Mouse (Mus musculus) neural tube, embryonic 12.5 days (tissue): ENCODE data around the gene Aplp1. TPM values are rescaled to one million over a fixed set of nuclear protein-coding genes. Genes with fewer than 3 reads are reported as not detected.
A peak's percentile ranks its signal among the peaks of the same experiment; 100 is the strongest.
"Not testable (repeated sequence)": the region's sequence is repeated elsewhere in the genome, so short reads cannot be mapped to it uniquely, and the experiment has no call there.

Experiments used
- ATAC-seq: fragments of 200-750 bp; cut with Nextera tagmentation; 2 replicates; pipeline ENCODE4 v1.8.0; 2017; ENCODE audit warnings: low read depth, mild to moderate bottlenecking, moderate TSS enrichment, moderate library complexity; ENCODE audit not compliant: low FRiP score
- H3K27ac ChIP-seq: fragments of 300-500 bp; sonication (generic); 2 replicates; pipeline ENCODE4 v1.5.1; 2016
- H3K27me3 ChIP-seq: fragments of 300-500 bp; sonication (generic); replicated peaks from 2 replicates; pipeline ENCODE4 v1.6.1; 2016; ENCODE audit warnings: mild to moderate bottlenecking
- H3K36me3 ChIP-seq: fragments of 300-500 bp; sonication (generic); 2 replicates; pipeline ENCODE4 v1.6.1; 2016; ENCODE audit warnings: mild to moderate bottlenecking
- H3K4me1 ChIP-seq: fragments of 300-500 bp; sonication (generic); 2 replicates; pipeline ENCODE4 v1.6.1; 2016
- H3K4me2 ChIP-seq: fragments of 300-500 bp; sonication (generic); replicated peaks from 2 replicates; pipeline ENCODE4 v1.6.1; 2016; ENCODE audit warnings: mild to moderate bottlenecking
- H3K4me3 ChIP-seq: fragments of 300-500 bp; sonication (generic); 2 replicates; pipeline ENCODE4 v1.5.1; 2016
- H3K9ac ChIP-seq: fragments of 300-500 bp; sonication (generic); 2 replicates; pipeline ENCODE4 v1.6.1; 2016; ENCODE audit warnings: mild to moderate bottlenecking
- H3K9me3 ChIP-seq: fragments of 300-500 bp; sonication (generic); 2 replicates; pipeline ENCODE4 v1.6.1; 2016; ENCODE audit warnings: mild to moderate bottlenecking
- WGBS: fragments of 180-500 bp; shearing (Covaris S2); methylation state at CpG from one replicate; pipeline ENCODE4 v1.1.7; 2016; 5-methylcytosine and 5-hydroxymethylcytosine counted together
- polyA plus RNA-seq: library from polyadenylated mRNA; unstranded; fragments of >200 nt; fragmentation: Nextera tagmentation; extraction: Ambion mirVana; gene quantifications from 2 replicates; pipeline ENCODE4 v1.2.1, GENCODE M21; 2016

Gene Aplp1
- 368 and 386 TPM in 2 replicates for polyA plus RNA-seq

DNA sequence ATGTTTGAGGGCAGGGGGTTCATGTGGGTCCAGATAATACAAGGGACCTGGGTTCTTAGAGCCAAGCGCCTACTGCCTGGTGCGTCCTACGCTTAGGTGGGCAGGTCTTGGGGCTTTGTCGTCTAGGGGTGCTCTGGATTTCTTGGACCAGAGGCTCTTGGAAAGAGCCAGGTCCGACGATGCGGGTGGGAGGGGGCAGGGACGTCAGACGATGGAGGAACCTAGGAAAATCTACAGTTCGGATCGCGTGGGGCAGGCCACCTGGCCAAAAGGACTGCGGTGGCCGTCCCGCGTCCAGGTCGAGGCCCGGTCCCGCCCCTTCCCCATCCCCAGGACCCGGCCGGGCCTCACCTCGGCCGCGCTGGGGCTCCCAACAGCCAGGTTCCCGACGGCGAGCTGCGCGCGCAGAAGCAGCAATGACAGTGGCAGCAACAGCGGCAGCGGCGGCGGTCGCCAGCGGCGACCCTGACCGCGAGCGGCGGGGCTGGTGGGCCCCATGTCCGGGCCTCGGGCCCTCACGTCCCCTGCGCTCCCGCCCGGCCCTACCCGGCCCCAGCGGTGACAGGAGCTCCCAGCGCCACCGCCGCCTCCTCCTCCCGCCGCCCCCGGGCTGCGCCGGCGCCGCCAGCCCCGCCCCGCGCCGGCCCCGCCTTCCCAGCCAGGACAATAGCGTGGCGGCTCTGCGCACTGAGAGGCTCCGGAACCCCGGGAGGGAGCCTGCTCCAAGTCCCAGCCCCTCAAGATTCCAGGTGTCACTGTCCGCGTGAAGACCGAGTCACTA, at the start of gene Aplp1:
Gene Aplp1 (minus strand): TSS at position 565 of the 781 bp plus-strand sequence.
- 0 out of 2 replicates have a peak, but pooled peaks cover 4% of the 10 kb centered on the region for H3K27me3 ChIP-seq
- under 1% methylated on average over 72 of the region's 72 CpGs for WGBS
- peak within 1 kb of the TSS; percentile 85 for H3K4me3 ChIP-seq
- ATAC-seq, result peak; percentile 84
- peak within 1 kb of the TSS; percentile 96 for H3K9ac ChIP-seq
- no peaks in the 10 kb centered on the region for H3K9me3 ChIP-seq
- H3K27ac ChIP-seq, result peak within 1 kb of the TSS; percentile 87
- peak within 1 kb of the TSS; percentile 84 for H3K4me2 ChIP-seq
- peaks cover 22% of the 10 kb centered on the region for H3K36me3 ChIP-seq
- peaks cover 24% of the 10 kb centered on the region for H3K4me1 ChIP-seq

DNA sequence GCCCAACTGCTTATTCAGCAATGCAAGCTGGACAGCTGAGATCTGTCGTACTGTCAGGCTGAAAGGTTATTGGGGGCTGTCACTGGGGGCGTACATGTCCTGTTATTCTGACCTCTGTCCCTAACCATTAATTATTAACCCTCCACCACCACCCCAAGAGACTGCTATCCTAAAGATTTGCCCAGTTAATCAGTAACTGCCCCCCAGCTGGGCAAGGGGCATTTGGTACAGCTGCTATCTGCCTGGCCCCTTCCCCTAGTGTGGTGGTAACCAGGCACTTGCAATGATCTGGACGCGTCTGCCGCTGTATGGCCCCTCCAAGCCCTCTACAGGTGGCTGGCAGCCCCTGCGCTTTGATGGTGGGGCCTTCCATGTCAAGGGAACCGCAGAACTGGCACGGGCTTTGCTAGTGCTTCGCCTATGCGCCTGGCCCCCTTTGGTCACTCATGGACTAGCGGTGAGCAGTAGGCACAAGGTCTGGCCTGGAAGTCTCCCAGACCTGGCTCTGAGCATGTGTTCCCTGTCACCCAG, 48.1 kb upstream of the Aplp1 start, which contains the start of gene Prodh2:
Gene Prodh2 (plus strand): TSS at position 222 of the 531 bp plus-strand sequence.
- WGBS, result 40% methylated on average over 11 of the region's 11 CpGs
- H3K4me2 ChIP-seq, result no peak within 1 kb of the TSS
- H3K27me3 ChIP-seq, result no peaks in the 10 kb centered on the region
- H3K4me1 ChIP-seq, result no peaks in the 10 kb centered on the region
- no peak within 1 kb of the TSS for H3K4me3 ChIP-seq
- H3K9me3 ChIP-seq, result no peaks in the 10 kb centered on the region
- H3K27ac ChIP-seq, result no peak within 1 kb of the TSS
- ATAC-seq, result no peak
- no peaks in the 10 kb centered on the region for H3K36me3 ChIP-seq
- no peak within 1 kb of the TSS for H3K9ac ChIP-seq

DNA sequence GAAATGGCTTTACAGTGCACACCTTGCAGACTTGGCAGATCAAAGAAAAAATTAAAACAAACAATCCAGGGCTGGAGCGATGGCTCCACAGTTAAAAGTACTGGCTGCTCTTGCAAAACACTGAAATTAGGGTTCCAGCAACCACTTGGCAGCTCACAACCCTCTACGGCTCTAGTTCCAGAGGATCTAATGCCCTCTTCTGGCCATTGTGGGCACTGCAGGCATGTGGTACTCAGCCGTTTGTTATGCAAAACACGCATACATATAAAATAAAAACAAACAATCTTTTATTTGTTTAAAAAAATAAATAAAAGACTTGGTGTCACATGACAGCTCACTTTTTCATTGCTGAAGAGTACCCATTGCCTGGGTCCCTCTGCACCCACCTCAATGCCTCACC, 47.4 kb upstream of the Aplp1 start:
- Histone ChIP-seq H3K9me3 (no peaks in the 10 kb centered on the region), H3K27ac (no peak overlapping the region), H3K4me1 (no peaks in the 10 kb centered on the region), H3K36me3 (no peaks in the 10 kb centered on the region), H3K27me3 (no peaks in the 10 kb centered on the region), H3K9ac (no peak overlapping the region), H3K4me2 (no peak overlapping the region), H3K4me3 (no peak overlapping the region)
- ATAC-seq, result no peak
- WGBS, result 11% methylated on average over 4 of the region's 4 CpGs

DNA sequence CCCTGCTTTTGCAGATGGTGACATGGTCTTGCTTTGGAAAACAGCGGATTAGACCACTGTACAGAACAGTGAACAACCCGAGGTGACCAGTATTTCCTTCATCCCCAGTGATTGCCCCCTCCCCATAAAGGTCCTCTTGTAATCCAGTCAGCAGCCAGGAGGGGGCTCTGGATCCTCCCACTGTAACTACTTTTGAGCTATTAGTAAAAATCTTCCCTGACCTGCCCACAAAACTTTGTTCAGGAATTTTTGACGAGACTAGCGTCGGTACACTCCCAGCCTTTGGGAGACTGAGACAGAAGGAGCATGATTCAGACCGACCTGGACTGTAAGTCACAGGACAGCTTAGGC, 45.6 kb upstream of the Aplp1 start:
- ATAC-seq, result no peak
- H3K9ac ChIP-seq, result no peak overlapping the region
- no peaks in the 10 kb centered on the region for H3K9me3 ChIP-seq
- no peak overlapping the region for H3K4me3 ChIP-seq
- no peaks in the 10 kb centered on the region for H3K36me3 ChIP-seq
- no peak overlapping the region for H3K27ac ChIP-seq
- H3K4me2 ChIP-seq, result 0 out of 2 replicates have a peak overlapping the region, but pooled peaks have one; percentile 2
- WGBS, result 25% methylated on average over 6 of the region's 6 CpGs
- H3K27me3 ChIP-seq, result 0 out of 2 replicates have a peak, but pooled peaks cover 3% of the 10 kb centered on the region
- H3K4me1 ChIP-seq, result no peaks in the 10 kb centered on the region

DNA sequence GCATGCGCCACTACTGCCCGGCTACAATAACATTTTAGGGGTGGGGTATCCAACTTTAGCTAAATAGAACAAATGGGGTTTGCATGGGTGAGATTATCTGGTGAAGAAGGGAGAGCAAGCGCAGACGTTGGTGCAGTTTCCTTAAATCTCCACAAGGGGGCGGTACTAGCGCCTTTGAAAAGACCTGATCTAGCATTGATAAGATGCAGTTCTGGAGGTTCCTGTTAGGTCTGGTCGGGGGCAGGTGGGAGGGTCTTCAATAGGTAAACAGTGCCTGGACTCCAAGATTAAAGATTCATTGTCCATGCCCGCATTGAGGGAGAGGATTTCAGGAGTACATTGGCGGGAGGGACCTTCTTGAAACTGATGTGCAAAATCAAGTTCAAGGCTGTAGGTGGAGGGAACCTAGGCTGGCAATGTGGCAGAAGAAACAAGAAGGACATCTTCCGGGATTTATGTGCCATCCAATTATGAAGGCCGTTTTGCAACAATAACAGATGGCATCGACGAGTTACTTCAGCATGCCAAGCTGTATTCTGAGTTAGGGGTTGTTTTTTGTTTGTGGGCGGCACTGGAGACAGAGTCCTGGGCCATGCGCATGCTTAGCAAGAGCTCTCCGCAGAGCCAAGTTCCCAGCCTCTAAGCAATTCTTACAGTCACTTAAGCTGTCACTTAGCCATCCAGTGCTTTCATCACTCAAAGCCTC, 45.1 kb upstream of the Aplp1 start:
- 36% methylated on average over 16 of the region's 16 CpGs for WGBS
- Histone ChIP-seq H3K27me3 (0 out of 2 replicates have a peak, but pooled peaks cover 3% of the 10 kb centered on the region), H3K27ac (no peak overlapping the region), H3K9me3 (no peaks in the 10 kb centered on the region), H3K4me3 (no peak overlapping the region), H3K4me2 (no peak overlapping the region), H3K9ac (no peak overlapping the region), H3K36me3 (no peaks in the 10 kb centered on the region), H3K4me1 (no peaks in the 10 kb centered on the region)
- ATAC-seq, result no peak

DNA sequence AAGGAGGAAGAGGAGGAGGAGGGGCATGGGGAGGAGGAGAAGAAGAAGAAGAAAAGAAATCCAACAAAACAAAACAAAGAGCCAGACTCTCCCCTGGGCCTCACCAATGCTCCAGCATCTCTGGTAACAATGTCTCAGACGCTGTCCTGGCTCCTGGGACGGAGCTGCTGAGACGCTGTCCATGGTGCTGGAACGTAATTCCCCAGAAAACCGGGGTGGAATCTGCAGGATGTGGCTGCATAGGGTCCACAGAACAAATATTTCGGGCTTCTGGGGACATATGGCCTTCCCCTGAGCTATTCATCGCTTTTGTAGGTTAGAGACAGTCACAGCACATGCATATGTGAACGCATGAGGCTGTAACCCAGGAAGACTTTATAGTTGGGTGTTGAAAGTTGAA, 38.9 kb upstream of the Aplp1 start:
- no peak overlapping the region for H3K9ac ChIP-seq
- H3K27me3 ChIP-seq, result 0 out of 2 replicates have a peak, but pooled peaks cover 3% of the 10 kb centered on the region
- no peak for ATAC-seq
- H3K4me1 ChIP-seq, result no peaks in the 10 kb centered on the region
- WGBS, result 18% methylated on average over 8 of the region's 8 CpGs
- H3K4me2 ChIP-seq, result no peak overlapping the region
- H3K4me3 ChIP-seq, result no peak overlapping the region
- H3K36me3 ChIP-seq, result no peaks in the 10 kb centered on the region
- H3K27ac ChIP-seq, result no peak overlapping the region
- no peaks in the 10 kb centered on the region for H3K9me3 ChIP-seq

DNA sequence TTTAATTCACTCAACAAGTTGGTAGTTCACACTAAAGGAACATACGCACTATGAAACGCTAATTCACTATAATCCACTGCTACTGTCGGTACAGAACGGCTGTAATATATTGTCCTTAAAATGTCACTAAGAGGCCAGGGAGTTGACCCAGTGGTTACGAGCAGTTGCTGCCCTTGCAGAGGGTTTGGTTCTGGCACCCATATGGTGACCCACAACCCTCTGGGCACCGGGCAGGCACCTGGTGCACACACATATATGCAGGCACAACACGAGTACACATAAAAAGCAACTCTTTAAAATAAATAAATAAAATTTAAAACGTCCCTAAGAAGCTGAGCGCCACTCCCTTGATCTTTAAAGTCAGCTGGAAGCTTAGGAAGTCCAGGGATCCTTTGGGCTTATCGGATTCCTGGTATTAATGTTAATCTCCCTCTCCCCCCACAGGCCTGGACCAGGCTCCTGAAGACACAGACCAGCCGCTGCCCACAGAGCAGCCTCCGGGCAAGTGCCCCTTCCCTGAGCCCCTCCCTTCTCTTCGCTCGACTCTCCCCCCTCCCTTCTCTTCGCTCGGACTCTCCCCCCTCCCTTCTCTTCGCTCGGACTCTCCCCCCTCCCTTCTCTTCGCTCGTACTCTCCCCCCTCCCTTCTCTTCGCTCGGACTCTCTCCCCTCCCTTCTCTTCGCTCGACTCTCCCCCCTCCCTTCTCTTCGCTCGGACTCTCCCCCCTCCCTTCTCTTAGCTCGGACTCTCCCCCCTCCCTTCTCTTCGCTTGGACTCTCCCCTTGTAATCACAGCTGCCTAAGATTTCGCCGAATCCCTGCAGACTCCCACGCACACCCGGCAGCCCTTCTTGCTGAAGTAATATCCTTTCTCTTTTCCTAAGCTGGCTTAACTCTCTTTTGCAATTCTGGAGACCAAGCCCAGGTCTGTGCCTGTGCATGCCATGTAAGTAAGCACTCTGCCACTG, 32.4 kb upstream of the Aplp1 start:
- Histone ChIP-seq H3K36me3 (no peaks in the 10 kb centered on the region), H3K4me1 (0 out of 2 replicates have a peak, but pooled peaks cover 5% of the 10 kb centered on the region), H3K9ac (peak overlapping the region; percentile 42; the same call in 1 of the 2 replicates), H3K4me3 (peak overlapping the region; percentile 22), H3K4me2 (peak overlapping the region; percentile 59), H3K27ac (peak overlapping the region; percentile 17; the same call in 1 of the 2 replicates), H3K9me3 (no peaks in the 10 kb centered on the region; the same call in 1 of the 2 replicates), H3K27me3 (no peaks in the 10 kb centered on the region)
- peak; percentile 71; the same call in 1 of the 2 replicates for ATAC-seq
- WGBS, result 9% methylated on average over 28 of the region's 32 CpGs

DNA sequence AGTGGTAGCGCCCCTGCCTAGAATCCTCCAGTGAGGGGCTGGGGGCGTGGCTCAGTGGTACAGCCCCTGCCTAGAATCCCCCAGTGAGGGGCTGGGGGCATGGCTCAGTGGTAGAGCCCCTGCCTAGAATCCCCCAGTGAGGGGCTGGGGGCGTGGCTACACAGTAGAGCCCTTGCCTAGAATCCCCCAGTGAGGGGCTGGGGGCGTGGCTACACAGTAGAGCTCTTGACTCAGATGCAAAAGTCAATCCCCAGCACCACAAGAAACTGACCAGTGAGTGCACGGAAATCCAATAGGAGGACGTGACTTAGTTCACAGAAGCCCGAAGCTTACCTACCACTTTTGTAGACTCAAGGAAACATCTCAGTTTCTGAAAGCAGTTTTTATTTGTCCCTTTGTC, 30.8 kb upstream of the Aplp1 start:
- not testable (repeated sequence) for H3K4me3 ChIP-seq, H3K27me3 ChIP-seq, H3K36me3 ChIP-seq, H3K9ac ChIP-seq, ATAC-seq, H3K27ac ChIP-seq, H3K9me3 ChIP-seq, H3K4me1 ChIP-seq, H3K4me2 ChIP-seq
- 94% methylated on average over 7 of the region's 7 CpGs for WGBS

DNA sequence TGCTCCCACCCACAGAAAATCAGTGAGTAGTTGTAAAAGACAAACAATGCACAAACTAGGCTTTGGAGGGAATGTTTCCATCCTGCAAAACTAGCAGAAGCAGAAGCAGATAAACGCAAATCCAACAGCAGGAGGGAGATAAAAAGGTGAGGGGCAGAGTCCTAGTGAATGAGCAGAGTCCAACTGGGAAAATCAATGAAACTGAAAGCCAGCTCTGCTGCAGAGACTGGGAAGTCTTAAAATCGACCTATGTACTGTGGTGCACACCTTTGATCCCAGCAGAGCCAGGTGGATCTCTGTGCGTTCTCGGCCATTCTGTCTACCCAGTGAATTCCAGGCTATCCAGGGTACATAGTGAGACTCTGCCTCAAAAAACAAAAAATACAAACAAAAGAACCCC, 29.7 kb upstream of the Aplp1 start:
- no peak for ATAC-seq
- Histone ChIP-seq H3K27ac (no peak overlapping the region), H3K9ac (no peak overlapping the region), H3K4me3 (no peak overlapping the region), H3K4me1 (0 out of 2 replicates have a peak, but pooled peaks cover 5% of the 10 kb centered on the region), H3K27me3 (no peaks in the 10 kb centered on the region), H3K4me2 (no peak overlapping the region), H3K36me3 (no peaks in the 10 kb centered on the region), H3K9me3 (peaks cover 6% of the 10 kb centered on the region; the same call in 1 of the 2 replicates)
- 71% methylated on average over 4 of the region's 4 CpGs for WGBS

DNA sequence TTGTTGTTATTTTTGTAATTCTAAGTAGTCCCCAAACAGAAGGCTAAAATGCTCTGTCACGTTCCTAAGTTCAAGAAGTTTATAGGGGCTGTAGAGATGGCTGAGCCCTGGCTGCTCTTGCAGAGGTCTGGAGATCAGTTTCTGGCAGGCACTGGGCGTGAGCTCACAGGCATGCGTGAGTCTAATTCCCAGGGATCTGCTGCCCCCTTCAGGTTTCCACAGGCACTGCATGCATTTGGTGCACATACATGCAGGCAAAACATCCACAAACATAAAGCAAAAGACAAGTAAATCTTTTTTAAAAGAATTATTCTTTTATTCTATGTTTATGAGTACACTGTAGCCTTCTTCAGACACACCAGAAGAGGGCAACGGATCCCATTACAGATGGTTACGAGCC, 27.1 kb upstream of the Aplp1 start:
- H3K9me3 ChIP-seq, result peaks cover 6% of the 10 kb centered on the region; the same call in 1 of the 2 replicates
- H3K36me3 ChIP-seq, result no peaks in the 10 kb centered on the region
- no peak overlapping the region for H3K27ac ChIP-seq
- peaks cover 2% of the 10 kb centered on the region; the same call in 1 of the 2 replicates for H3K4me1 ChIP-seq
- ATAC-seq, result no peak
- 47% methylated on average over 5 of the region's 5 CpGs for WGBS
- no peak overlapping the region for H3K9ac ChIP-seq
- H3K4me2 ChIP-seq, result no peak overlapping the region
- H3K4me3 ChIP-seq, result no peak overlapping the region
- peaks cover 13% of the 10 kb centered on the region for H3K27me3 ChIP-seq

DNA sequence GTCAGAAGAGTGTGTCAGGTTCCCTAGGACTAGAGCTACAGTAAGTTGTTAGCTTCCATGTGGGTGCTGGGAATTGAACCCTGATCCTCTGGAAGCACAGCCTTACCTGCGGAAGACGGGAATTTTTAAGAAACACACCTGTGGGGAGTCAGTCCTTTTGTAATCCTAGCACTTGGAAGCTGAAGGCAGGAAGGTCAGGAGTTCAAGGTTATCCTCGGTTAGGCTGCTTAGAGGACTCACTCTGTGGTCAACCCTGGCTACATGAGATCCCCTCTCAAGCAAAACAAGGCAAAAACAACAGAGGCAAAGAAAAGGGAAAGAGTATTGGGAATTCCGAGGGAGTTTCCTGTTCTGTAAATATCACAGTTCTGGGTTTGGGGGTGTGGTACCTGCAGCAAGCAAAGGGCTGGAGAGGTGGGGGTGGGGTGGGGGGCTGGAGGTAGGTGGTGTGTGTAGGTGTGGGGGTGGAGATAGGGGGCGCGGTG, 19.5 kb upstream of the Aplp1 start:
- Histone ChIP-seq H3K27ac (no peak overlapping the region), H3K4me2 (no peak overlapping the region), H3K9me3 (no peaks in the 10 kb centered on the region), H3K9ac (no peak overlapping the region), H3K36me3 (no peaks in the 10 kb centered on the region), H3K27me3 (peaks cover 82% of the 10 kb centered on the region), H3K4me3 (no peak overlapping the region), H3K4me1 (peaks cover 4% of the 10 kb centered on the region)
- WGBS, result 18% methylated on average over 6 of the region's 6 CpGs
- ATAC-seq, result no peak
